Mouse (Mus musculus) hindbrain, embryonic 10.5 days (tissue): ENCODE results near the gene Vgll4. TPM values are rescaled to one million over a fixed set of nuclear protein-coding genes. Genes with fewer than 3 reads are reported as not detected.

Experiments
- DNase-seq: peaks from one replicate; pipeline ENCODE4 v3.0.0-alpha.2; 2017; ENCODE audit warnings: low spot score
- H3K27ac ChIP-seq: fragments of 300-500 bp; sonication (generic); 2 replicates; pipeline ENCODE4 v1.5.1; 2016; ENCODE audit warnings: mild to moderate bottlenecking, moderate library complexity
- H3K27me3 ChIP-seq: fragments of 300-500 bp; sonication (generic); 2 replicates; pipeline ENCODE4 v1.6.1; 2016; ENCODE audit warnings: mild to moderate bottlenecking; ENCODE audit not compliant: poor library complexity, insufficient read depth, severe bottlenecking
- H3K36me3 ChIP-seq: fragments of 300-500 bp; sonication (generic); 2 replicates; pipeline ENCODE4 v1.6.1; 2016; ENCODE audit warnings: mild to moderate bottlenecking, moderate library complexity
- H3K4me1 ChIP-seq: fragments of 300-500 bp; sonication (generic); replicated peaks from 2 replicates; pipeline ENCODE4 v1.6.1; 2016; ENCODE audit warnings: mild to moderate bottlenecking
- H3K4me3 ChIP-seq: fragments of 300-500 bp; sonication (generic); 2 replicates; pipeline ENCODE4 v1.5.1; 2016; ENCODE audit warnings: mild to moderate bottlenecking, moderate library complexity
- H3K9me3 ChIP-seq: fragments of 300-500 bp; sonication (generic); 2 replicates; pipeline ENCODE4 v1.6.1; 2016; ENCODE audit warnings: mild to moderate bottlenecking, moderate library complexity
- WGBS: fragments of 180-500 bp; shearing (Covaris S2); methylation state at CpG from one replicate; pipeline ENCODE4 v1.1.7; 2016; 5-methylcytosine and 5-hydroxymethylcytosine counted together
- polyA plus RNA-seq: library from polyadenylated mRNA; unstranded; fragments of >200 nt; fragmentation: Nextera tagmentation; extraction: Ambion mirVana; gene quantifications from 2 replicates; pipeline ENCODE4 v1.2.1, GENCODE M21; 2016

Vgll4 gene
- polyA plus RNA-seq, 1 experiment from 2014 or later: 73.3 TPM

DNA sequence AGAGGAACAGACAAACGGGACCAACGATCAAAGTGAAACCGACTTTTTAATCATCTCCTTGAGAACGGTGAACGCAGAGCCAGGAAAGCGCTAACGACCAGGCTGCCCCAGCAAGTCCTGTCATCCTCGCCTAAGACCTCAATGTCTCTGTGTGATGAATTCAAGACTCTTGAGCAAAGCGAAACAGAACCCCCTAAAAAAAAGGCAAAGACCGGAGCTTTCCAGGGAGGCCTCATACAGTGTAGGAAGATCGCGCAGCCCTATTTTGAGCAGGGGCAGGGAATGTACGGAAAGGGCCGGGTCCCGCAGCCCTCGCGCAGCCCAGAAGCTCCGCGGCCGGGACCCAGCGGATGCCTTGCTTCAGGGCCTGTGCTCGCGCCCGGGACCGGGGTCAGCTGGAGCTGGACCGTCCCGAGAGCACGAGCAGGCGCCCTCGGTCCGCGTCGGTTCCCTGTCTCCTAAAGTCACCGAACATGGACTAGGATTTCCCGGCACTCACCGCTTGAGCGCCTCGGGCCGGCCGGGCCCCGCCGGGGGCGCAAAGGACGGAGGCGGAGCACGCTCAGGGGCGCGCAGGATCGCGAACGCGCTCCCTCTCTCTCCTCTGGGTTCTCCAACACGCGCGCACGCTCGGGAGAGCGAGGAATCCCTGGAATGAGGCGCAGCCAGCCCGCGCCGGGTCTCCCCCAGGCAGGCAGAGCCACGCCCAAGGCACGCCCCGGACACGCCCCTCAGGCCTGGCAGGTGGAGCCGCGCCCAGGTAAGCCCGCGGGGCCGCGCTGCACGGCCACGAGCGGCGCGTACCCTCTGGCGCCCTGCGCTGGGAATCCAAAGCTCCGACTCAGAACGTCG, 1.2 kb downstream of the Vgll4 start:
- no peaks in the 10 kb centered on the region for H3K36me3 ChIP-seq
- WGBS: under 1% methylated on average over 82 of the region's 82 CpGs

DNA sequence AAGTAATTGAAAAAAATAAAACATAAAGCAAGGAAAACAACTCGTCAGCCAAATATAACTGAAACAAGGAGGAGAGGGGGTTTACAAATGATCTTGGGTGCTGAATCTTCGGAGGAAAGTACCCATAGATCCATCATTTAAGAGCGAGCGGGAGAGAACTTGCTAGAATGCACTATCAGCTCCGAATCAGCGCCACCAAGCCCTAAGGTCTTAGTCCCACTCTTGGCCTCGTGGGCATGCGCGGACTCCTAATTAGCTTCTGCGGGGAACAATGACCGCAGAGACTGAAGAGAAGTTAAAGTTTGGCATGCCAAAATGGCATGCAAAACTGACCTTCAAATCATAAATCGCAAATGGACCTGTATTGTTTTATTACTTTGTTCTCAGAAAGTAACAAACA, 2.2 kb downstream of the Vgll4 start:
- H3K4me3 ChIP-seq: peak overlapping the region; percentile 71
- H3K36me3 ChIP-seq: no peaks in the 10 kb centered on the region
- no peak overlapping the region for H3K27ac ChIP-seq
- 51% methylated on average over 12 of the region's 12 CpGs for WGBS
- no peak for DNase-seq
- 0 out of 2 replicates have a peak, but pooled peaks cover 4% of the 10 kb centered on the region for H3K9me3 ChIP-seq
- H3K4me1 ChIP-seq: peaks cover 40% of the 10 kb centered on the region
- H3K27me3 ChIP-seq: peaks cover 68% of the 10 kb centered on the region

More for the DNA sequence above, 1.2 kb downstream of the Vgll4 start:
- H3K27me3 ChIP-seq: peaks cover 73% of the 10 kb centered on the region
- peak; percentile 78 for DNase-seq
- peak overlapping the region; percentile 71 for H3K4me3 ChIP-seq
- peak overlapping the region; percentile 81 for H3K27ac ChIP-seq
- H3K4me1 ChIP-seq: peaks cover 38% of the 10 kb centered on the region
- H3K9me3 ChIP-seq: 0 out of 2 replicates have a peak, but pooled peaks cover 4% of the 10 kb centered on the region

GRCm38 (mm10) chr6:114966396-114967154, 3.2 kb downstream of the Vgll4 start:
- Histone ChIP-seq H3K4me1 (peaks cover 37% of the 10 kb centered on the region), H3K36me3 (no peaks in the 10 kb centered on the region), H3K4me3 (no peak overlapping the region), H3K9me3 (0 out of 2 replicates have a peak, but pooled peaks cover 4% of the 10 kb centered on the region), H3K27me3 (peaks cover 68% of the 10 kb centered on the region), H3K27ac (no peak overlapping the region)
- DNase-seq: no peak
- WGBS: 41% methylated on average over 2 of the region's 2 CpGs

DNA sequence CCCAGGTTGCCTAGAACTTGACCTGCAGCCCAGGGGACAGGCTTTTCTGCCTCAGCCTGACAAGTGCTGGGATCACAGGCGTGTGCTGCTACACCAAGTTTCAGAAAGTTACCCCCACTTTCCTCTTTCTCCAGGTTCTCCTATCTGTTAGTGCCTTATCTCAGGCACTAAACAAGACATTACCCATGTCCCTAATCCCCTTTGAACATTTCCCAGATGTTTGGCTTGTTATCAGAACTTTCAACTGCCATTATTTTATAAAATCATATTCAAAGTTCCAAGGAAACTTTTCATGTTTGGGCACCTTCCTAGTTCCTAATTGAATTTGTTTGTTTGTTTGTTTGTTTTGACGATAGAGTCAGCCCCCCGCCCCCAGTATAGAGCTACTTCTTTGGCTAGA, 4.0 kb downstream of the Vgll4 start:
- Histone ChIP-seq H3K36me3 (no peaks in the 10 kb centered on the region), H3K9me3 (0 out of 2 replicates have a peak, but pooled peaks cover 2% of the 10 kb centered on the region), H3K4me3 (no peak overlapping the region), H3K27me3 (peaks cover 67% of the 10 kb centered on the region), H3K27ac (no peak overlapping the region), H3K4me1 (peaks cover 34% of the 10 kb centered on the region)
- WGBS: 80% methylated on average over 3 of the region's 3 CpGs
- DNase-seq: no peak

DNA sequence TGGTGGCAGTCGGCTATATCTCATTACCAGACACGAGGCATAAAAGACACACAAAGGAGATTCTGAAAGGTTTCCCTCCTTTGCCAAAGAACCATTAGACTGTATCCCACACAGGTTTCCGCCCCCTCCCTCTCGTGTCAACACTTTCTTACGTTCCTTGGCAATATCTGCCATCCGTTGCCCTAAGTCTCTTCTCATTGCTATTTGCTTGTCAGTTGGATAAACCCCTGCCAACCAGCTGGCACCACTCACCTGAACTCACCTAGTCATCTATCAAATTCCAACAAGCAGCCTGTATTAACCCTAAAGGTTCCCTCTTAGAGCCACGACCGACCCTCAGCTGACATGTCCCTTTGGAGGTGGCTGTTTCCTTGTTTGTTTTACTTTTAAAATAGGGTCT, 4.4 kb downstream of the Vgll4 start:
- Histone ChIP-seq H3K4me1 (peaks cover 33% of the 10 kb centered on the region), H3K27me3 (peaks cover 63% of the 10 kb centered on the region)
- WGBS: 84% methylated on average over 8 of the region's 8 CpGs

GRCm38 (mm10) chr6:114964235-114964634, 5.6 kb downstream of the Vgll4 start:
- Histone ChIP-seq H3K36me3 (no peaks in the 10 kb centered on the region), H3K27ac (no peak overlapping the region), H3K4me3 (no peak overlapping the region), H3K9me3 (no peaks in the 10 kb centered on the region), H3K27me3 (peaks cover 51% of the 10 kb centered on the region), H3K4me1 (peaks cover 21% of the 10 kb centered on the region)
- DNase-seq: no peak
- WGBS: 78% methylated on average over 2 of the region's 2 CpGs

More for the DNA sequence above, 4.4 kb downstream of the Vgll4 start:
- DNase-seq: no peak
- H3K27ac ChIP-seq: no peak overlapping the region
- H3K36me3 ChIP-seq: no peaks in the 10 kb centered on the region
- H3K9me3 ChIP-seq: no peaks in the 10 kb centered on the region
- H3K4me3 ChIP-seq: no peak overlapping the region

- Histone ChIP-seq H3K27me3 (peaks cover 45% of the 10 kb centered on the region), H3K27ac (no peak overlapping the region; the same call in 1 of the 2 replicates), H3K36me3 (no peaks in the 10 kb centered on the region), H3K4me1 (peaks cover 15% of the 10 kb centered on the region; the same call in 1 of the 2 replicates), H3K4me3 (no peak overlapping the region), H3K9me3 (no peaks in the 10 kb centered on the region)
- WGBS: 67% methylated on average over 5 of the region's 5 CpGs
- no peak for DNase-seq
Measured at GRCm38 (mm10) chr6:114963636-114964035, 6.2 kb downstream of the Vgll4 start.

DNA sequence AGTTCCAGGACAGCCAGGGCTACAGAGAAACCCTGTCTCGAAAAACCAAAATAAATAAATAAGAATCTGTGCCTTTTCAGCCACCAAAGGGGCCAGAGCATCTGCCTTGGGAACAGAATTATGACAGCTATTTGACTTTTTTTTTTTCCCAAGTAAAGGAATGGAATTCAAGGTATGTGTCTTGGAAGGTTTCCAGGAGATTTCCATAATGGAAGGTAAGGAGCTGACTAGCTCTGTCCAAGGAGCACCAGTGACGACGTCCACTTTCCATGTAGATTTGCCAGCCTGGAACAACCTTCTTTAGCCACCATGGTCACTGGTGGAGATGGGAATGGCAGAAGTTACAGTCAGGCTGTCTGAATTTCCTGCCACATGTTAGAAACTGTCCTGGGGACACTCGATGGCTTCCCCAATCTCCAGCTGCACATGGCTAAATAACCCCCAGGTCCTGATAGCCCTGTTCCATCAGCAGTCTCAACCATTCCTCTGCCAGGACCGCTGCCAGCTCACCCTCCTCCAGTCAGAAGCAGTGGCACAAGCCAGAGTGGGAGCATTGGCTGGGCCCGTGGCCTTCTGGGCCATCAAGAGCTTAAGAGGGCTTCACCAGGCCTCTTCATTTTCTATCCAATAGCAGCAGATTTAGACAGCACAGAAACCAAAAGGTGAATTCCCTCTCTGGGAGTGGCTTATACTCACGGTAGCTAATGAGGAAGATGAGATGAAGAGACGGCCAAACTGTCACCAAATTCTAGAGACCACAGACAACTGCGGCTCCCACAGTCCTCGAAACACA, 8.3 kb downstream of the Vgll4 start:
- Histone ChIP-seq H3K4me3 (no peak overlapping the region), H3K27ac (no peak overlapping the region), H3K9me3 (no peaks in the 10 kb centered on the region), H3K27me3 (peaks cover 24% of the 10 kb centered on the region), H3K4me1 (peaks cover 5% of the 10 kb centered on the region; the same call in 1 of the 2 replicates), H3K36me3 (no peaks in the 10 kb centered on the region)
- WGBS: 85% methylated on average over 10 of the region's 10 CpGs
- no peak for DNase-seq

DNA sequence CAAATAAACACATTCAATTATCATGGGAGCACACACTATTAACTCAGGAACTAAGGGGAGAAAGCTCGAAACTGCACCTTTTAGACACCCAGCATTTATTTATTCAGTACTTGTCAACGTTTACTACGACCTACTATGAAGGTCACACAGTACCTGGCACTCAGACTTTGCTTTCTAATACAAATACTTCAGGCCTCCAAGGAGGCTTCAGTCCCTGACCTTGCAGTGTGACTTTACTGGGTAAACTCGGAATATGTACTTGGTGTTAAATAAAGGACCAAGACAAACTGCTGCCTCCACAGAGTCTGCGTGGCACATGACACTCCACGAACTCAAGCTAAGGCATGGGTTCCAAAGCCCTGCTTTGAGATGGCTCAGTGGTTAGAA, 10.8 kb downstream of the Vgll4 start:
- DNase-seq: no peak
- WGBS: 87% methylated on average over 6 of the region's 6 CpGs

DNA sequence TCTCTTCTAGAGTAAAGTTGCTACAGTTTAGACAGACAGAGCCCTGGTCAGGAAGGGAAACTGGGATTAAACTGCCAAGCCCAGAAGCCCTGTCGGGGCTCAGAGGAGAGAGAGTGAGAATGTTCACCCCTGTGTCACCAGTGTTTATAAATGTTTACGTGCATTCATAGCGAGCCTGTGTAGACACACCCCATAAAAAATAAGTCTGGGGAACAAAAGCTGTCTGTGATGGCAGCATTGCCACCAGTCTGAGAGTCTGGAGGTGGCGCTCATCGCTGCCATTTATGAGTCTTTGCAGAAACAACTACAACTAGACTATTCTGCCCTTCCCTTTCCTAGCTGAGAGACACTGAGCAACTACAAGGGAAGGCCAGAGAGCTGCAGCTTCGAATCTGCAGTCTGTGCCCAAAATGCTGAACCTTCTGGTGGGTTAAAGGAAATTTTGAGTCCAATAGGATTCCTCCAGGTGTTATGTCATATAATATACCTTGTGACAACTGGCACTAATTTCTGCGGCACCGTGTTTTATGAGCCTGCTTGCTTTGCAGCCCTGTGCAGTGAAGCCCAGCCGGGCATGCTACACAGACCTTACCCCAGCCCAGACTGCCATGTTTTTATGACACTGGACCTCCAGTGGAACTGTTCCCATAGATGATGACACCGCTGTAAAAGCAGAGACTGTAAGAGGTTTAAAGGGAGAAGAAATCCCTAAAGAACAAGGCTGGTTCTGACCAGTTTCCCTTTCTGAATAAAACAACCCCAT, 11.4 kb downstream of the Vgll4 start:
- H3K4me1 ChIP-seq: peaks cover under 1% of the 10 kb centered on the region; the same call in 1 of the 2 replicates
- H3K4me3 ChIP-seq: no peak overlapping the region
- no peak overlapping the region for H3K27ac ChIP-seq
- H3K36me3 ChIP-seq: no peaks in the 10 kb centered on the region
- no peaks in the 10 kb centered on the region for H3K27me3 ChIP-seq
- 89% methylated on average over 10 of the region's 10 CpGs for whole genome bisulfite sequencing
- no peaks in the 10 kb centered on the region for H3K9me3 ChIP-seq
- DNase-seq: no peak

More for the DNA sequence above, 10.8 kb downstream of the Vgll4 start:
- no peak overlapping the region for H3K4me3 ChIP-seq
- 0 out of 2 replicates have a peak, but pooled peaks cover under 1% of the 10 kb centered on the region for H3K27me3 ChIP-seq
- no peaks in the 10 kb centered on the region for H3K36me3 ChIP-seq
- no peak overlapping the region for H3K27ac ChIP-seq
- H3K4me1 ChIP-seq: peaks cover 5% of the 10 kb centered on the region; the same call in 1 of the 2 replicates
- H3K9me3 ChIP-seq: no peaks in the 10 kb centered on the region

DNA sequence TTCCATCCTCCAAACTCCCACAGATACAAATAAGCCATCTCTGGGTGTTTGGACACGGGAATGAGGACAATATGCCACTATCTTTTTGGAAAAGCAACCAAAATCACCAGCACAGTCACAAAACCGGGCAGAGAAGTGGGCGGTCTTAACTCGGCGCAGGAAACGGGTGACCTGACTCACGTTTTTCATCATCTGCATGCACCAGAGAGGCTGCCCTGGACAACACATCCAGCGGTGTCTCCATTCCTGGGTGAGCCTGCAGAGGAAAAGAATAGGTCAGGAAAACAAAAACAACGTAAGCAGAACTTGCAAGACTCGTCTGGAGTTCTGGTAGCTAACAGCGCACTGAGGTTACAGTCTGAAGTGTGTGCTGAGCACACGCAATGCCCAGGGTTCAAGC, 12.0 kb downstream of the Vgll4 start:
- 80% methylated on average over 12 of the region's 12 CpGs for WGBS
- H3K9me3 ChIP-seq: no peaks in the 10 kb centered on the region
- no peaks in the 10 kb centered on the region for H3K36me3 ChIP-seq
- DNase-seq: no peak
- H3K4me1 ChIP-seq: no peaks in the 10 kb centered on the region; the same call in 1 of the 2 replicates
- H3K27me3 ChIP-seq: no peaks in the 10 kb centered on the region
- no peak overlapping the region for H3K27ac ChIP-seq
- no peak overlapping the region for H3K4me3 ChIP-seq

- no peaks in the 10 kb centered on the region for H3K27me3 ChIP-seq
- no peaks in the 10 kb centered on the region; the same call in 1 of the 2 replicates for H3K4me1 ChIP-seq
- 88% methylated on average over 5 of the region's 5 CpGs for WGBS
- H3K9me3 ChIP-seq: no peaks in the 10 kb centered on the region
- no peaks in the 10 kb centered on the region for H3K36me3 ChIP-seq
- no peak overlapping the region for H3K4me3 ChIP-seq
- no peak overlapping the region for H3K27ac ChIP-seq
- no peak for DNase-seq
Measured at GRCm38 (mm10) chr6:114954496-114954895, 15.3 kb downstream of the Vgll4 start.
